Mouse (Mus musculus) cortical plate, adult 2 months (tissue): ENCODE measurements at regions not wholly inside any gene's neighbourhood (a gene's known extent, or its start where the extent isn't known, plus 50 kb on each side); places are given as distances from the start of the nearest gene placed in this dataset.

Experiments used
- CTCF ChIP-seq: fragments of 200-500 bp; IDR thresholded peaks from 2 replicates; pipeline ENCODE4 v1.5.1; 2011; ENCODE audit warnings: mild to moderate bottlenecking, control low read depth, low read length; ENCODE audit not compliant: insufficient read depth; ENCODE audit errors: extremely low read depth
- POLR2A ChIP-seq: fragments of 200-500 bp; IDR thresholded peaks from 2 replicates; pipeline ENCODE4 v1.6.1; 2011; ENCODE audit warnings: mild to moderate bottlenecking, low read length, control low read depth; ENCODE audit not compliant: insufficient read depth; ENCODE audit errors: extremely low read depth

- TF ChIP-seq CTCF = no peak
- no peak for TF ChIP-seq POLR2A
Observed at GRCm38 (mm10) chr3:99067168-99067567, 73.7 kb upstream of the Wars2 start.
